Comparison of ENCODE assay signal across 12 mouse cellular contexts in genomic region chr3:56045659-56046336, GRCm38 (mm10).
DNase-seq lines count a peak whose midpoint lies in the region; ATAC-seq lines count a peak whose summit lies in the region.
"Had no signal": no experiment of that assay in that cellular context is flagged by ENCODE, and none has a peak within 500 bp of the region (broad histone marks: within the 10 kb centered on the region; RNA-seq: fewer than 3 reads in every experiment).

No protein-coding gene starts in this region.

- intact Hi-C loops in left cerebral cortex, postnatal 25 days (cut with DNase I): no loop called here

- H3K27ac ChIP-seq in embryonic facial prominence, embryonic 14.5 days (replicated peaks; ENCODE audit: low read depth, low read length): no peak overlapping the region
- no peak overlapping the region for H3K27ac ChIP-seq in embryonic facial prominence, embryonic 10.5 days (replicated peaks)
- no peak overlapping the region for H3K27ac ChIP-seq in lung, embryonic 15.5 days
- H3K27ac ChIP-seq: heart, embryonic 15.5 days; limb, embryonic 13.5 days had no signal

- no peaks in the 10 kb centered on the region for H3K4me1 ChIP-seq in embryonic facial prominence, embryonic 14.5 days (ENCODE audit: control insufficient read depth, insufficient read depth, low read length)
- H3K4me1 ChIP-seq in embryonic facial prominence, embryonic 10.5 days: no peaks in the 10 kb centered on the region
- 0 out of 2 replicates have a peak, but pooled peaks cover 5% of the 10 kb centered on the region for H3K4me1 ChIP-seq in lung, embryonic 15.5 days
- H3K4me1 ChIP-seq: limb, embryonic 13.5 days had no signal

- 81% methylated on average over 5 of the region's 5 CpGs for WGBS in embryonic facial prominence, embryonic 14.5 days
- 91% methylated on average over 5 of the region's 5 CpGs for WGBS in embryonic facial prominence, embryonic 10.5 days
- WGBS in lung, embryonic 15.5 days: 48% methylated on average over 5 of the region's 5 CpGs

- H3K9ac ChIP-seq in embryonic facial prominence, embryonic 14.5 days (ENCODE audit: low read depth, low read length): no peak overlapping the region
- no peak overlapping the region for H3K9ac ChIP-seq in lung, embryonic 15.5 days
- H3K9ac ChIP-seq: heart, embryonic 15.5 days; limb, embryonic 13.5 days had no signal

- ATAC-seq in embryonic facial prominence, embryonic 14.5 days (ENCODE audit: low read depth): no peak
- ATAC-seq in lung, embryonic 15.5 days (ENCODE audit: borderline replicate concordance, extremely low read depth, low FRiP score, low TSS enrichment): peak; percentile 74; the same call in 1 of the 2 replicates
- ATAC-seq in inflammation-experienced regulatory T-cells, adult 6 months: no peak

- H3K4me3 ChIP-seq in embryonic facial prominence, embryonic 14.5 days (ENCODE audit: low read depth, low read length): no peak overlapping the region
- no peak overlapping the region for H3K4me3 ChIP-seq in embryonic facial prominence, embryonic 10.5 days
- H3K4me3 ChIP-seq in lung, embryonic 15.5 days: no peak overlapping the region
- H3K4me3 ChIP-seq: heart, embryonic 15.5 days; limb, embryonic 13.5 days had no signal

- peak; percentile 43 for DNase-seq in embryonic facial prominence, embryonic 14.5 days (ENCODE audit: low spot score)
- no peak for DNase-seq in embryonic facial prominence, embryonic 10.5 days (ENCODE audit: low spot score)
- DNase-seq in urinary bladder, postnatal 25 days (ENCODE audit: low spot score): peak; percentile 12
- DNase-seq in urinary bladder, adult 2 months (ENCODE audit: low spot score): no peak
- DNase-seq in left cerebral cortex, postnatal 25 days (ENCODE audit: low spot score in 2 of 2): no peak
- no peak for DNase-seq in gastrocnemius, postnatal 10 days
- DNase-seq: gastrocnemius, postnatal 14 days; right cerebral cortex, postnatal 14 days had no signal

- H3K27me3 ChIP-seq in embryonic facial prominence, embryonic 14.5 days (replicated peaks; ENCODE audit: control insufficient read depth, insufficient read depth, low read length): no peaks in the 10 kb centered on the region
- H3K27me3 ChIP-seq in embryonic facial prominence, embryonic 10.5 days (replicated peaks; ENCODE audit: low read depth, poor library complexity, severe bottlenecking): no peaks in the 10 kb centered on the region
- no peaks in the 10 kb centered on the region for H3K27me3 ChIP-seq in lung, embryonic 15.5 days
- H3K27me3 ChIP-seq: heart, embryonic 15.5 days; limb, embryonic 13.5 days had no signal

- no peak overlapping the region for H3K4me2 ChIP-seq in embryonic facial prominence, embryonic 14.5 days (ENCODE audit: low read depth, low read length)
- no peak overlapping the region for H3K4me2 ChIP-seq in lung, embryonic 15.5 days
- H3K4me2 ChIP-seq: heart, embryonic 15.5 days; limb, embryonic 13.5 days had no signal

- no peaks in the 10 kb centered on the region for H3K9me3 ChIP-seq in embryonic facial prominence, embryonic 14.5 days (ENCODE audit: control insufficient read depth, low read length)
- no peaks in the 10 kb centered on the region for H3K9me3 ChIP-seq in embryonic facial prominence, embryonic 10.5 days
- H3K9me3 ChIP-seq in lung, embryonic 15.5 days: no peaks in the 10 kb centered on the region
- H3K9me3 ChIP-seq: heart, embryonic 15.5 days; limb, embryonic 13.5 days had no signal

- no peaks in the 10 kb centered on the region; the same call in 1 of the 2 replicates for H3K36me3 ChIP-seq in embryonic facial prominence, embryonic 14.5 days (ENCODE audit: control insufficient read depth, insufficient read depth, low read length)
- 0 out of 2 replicates have a peak, but pooled peaks cover 3% of the 10 kb centered on the region for H3K36me3 ChIP-seq in embryonic facial prominence, embryonic 10.5 days (replicated peaks)
- no peaks in the 10 kb centered on the region for H3K36me3 ChIP-seq in lung, embryonic 15.5 days
- H3K36me3 ChIP-seq: heart, embryonic 15.5 days had no signal

Comparison
In these comparisons a context has a peak if more than half of its experiments do, and no peak if none do; other contexts are left out.
1. DNase-seq: peak in embryonic facial prominence, embryonic 14.5 days (single experiment) and urinary bladder, postnatal 25 days (single experiment); none in embryonic facial prominence, embryonic 10.5 days (single experiment), urinary bladder, adult 2 months (single experiment), left cerebral cortex, postnatal 25 days (0 of 2) and gastrocnemius, postnatal 10 days (single experiment).